Mouse (Mus musculus): ENCODE measurements at regions not wholly inside any gene's neighbourhood (a gene's known extent, or its start where the extent isn't known, plus 50 kb on each side); places are given as distances from the start of the nearest gene placed in this dataset.

DNA sequence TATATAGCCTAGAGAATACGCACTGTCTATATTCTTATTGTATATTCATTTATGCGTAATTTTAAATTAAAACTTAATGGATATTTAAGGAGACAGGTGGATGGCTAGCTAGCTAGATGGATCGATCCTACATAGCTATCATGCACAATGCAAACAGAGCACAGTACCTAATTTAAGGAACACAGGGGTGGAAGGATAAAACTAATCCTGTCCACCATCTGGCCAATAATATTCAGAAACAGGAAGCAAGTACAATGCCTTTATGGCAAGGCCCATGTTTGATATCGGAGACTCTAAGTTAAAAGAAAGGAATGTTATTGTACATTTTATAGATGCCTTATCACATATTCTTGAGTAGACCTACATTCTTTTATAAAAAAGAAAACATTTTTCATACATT is 396.4 kb downstream of the Med10 start:
- Histone ChIP-seq H3K27ac (replicated peaks; ENCODE audit: insufficient read depth, low read depth, low read length) (no peak overlapping the region), H3K4me1 (ENCODE audit: control insufficient read depth, insufficient read depth, low read length) (no peaks in the 10 kb centered on the region), H3K27me3 (ENCODE audit: control insufficient read depth, insufficient read depth, low read length) (no peaks in the 10 kb centered on the region), H3K9ac (ENCODE audit: low read depth, low read length) (no peak overlapping the region), H3K4me3 (ENCODE audit: insufficient read depth, low read depth, low read length) (no peak overlapping the region), H3K79me2 (ENCODE audit: control insufficient read depth, insufficient read depth, low read length) (no peaks in the 10 kb centered on the region), H3K36me3 (ENCODE audit: control insufficient read depth, insufficient read depth, low read length) (no peaks in the 10 kb centered on the region)
- 87% methylated on average over 4 of the region's 4 CpGs for WGBS
- DNase-seq (ENCODE audit: extremely low read depth, low read depth, low spot score) = no peak
- no peak for TF ChIP-seq CTCF (IDR thresholded peaks at IDR 0.05; ENCODE audit: low read depth, low read length)
- TF ChIP-seq POLR2A (IDR thresholded peaks at IDR 0.05; ENCODE audit: extremely low read depth, insufficient read depth, low read length) = no peak

DNA sequence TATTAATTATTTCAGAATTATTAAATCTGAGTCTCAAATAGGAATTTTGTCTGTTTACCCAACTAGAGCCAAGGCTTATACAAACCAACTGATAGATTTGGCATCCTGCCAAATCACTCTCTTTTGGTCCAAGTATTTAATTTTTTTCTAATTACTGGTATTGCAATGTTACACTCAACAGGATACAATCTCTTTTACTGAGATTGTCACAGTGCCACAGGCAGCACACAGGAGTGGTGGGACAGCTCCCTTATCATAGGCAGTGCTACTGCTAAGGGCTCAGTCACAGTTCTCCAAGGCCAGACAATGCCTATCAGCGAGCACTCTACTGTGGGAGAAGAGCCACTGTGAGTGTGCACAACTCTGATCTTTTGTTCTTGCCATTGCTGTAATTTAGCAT is 396.9 kb downstream of the Med10 start:
- no peaks in the 10 kb centered on the region for H3K36me3 ChIP-seq (ENCODE audit: control insufficient read depth, insufficient read depth, low read length)
- no peaks in the 10 kb centered on the region for H3K27me3 ChIP-seq (ENCODE audit: control insufficient read depth, insufficient read depth, low read length)
- WGBS = 68% methylated on average over 1 of the region's 1 CpGs
- TF ChIP-seq POLR2A (IDR thresholded peaks at IDR 0.05; ENCODE audit: extremely low read depth, insufficient read depth, low read length) = no peak
- no peaks in the 10 kb centered on the region for H3K79me2 ChIP-seq (ENCODE audit: control insufficient read depth, insufficient read depth, low read length)
- H3K9ac ChIP-seq (ENCODE audit: low read depth, low read length) = no peak overlapping the region
- no peaks in the 10 kb centered on the region for H3K4me1 ChIP-seq (ENCODE audit: control insufficient read depth, insufficient read depth, low read length)
- no peak for DNase-seq (ENCODE audit: extremely low read depth, low read depth, low spot score)
- no peak overlapping the region for H3K27ac ChIP-seq (replicated peaks; ENCODE audit: insufficient read depth, low read depth, low read length)
- H3K4me3 ChIP-seq (ENCODE audit: insufficient read depth, low read depth, low read length) = no peak overlapping the region

DNA sequence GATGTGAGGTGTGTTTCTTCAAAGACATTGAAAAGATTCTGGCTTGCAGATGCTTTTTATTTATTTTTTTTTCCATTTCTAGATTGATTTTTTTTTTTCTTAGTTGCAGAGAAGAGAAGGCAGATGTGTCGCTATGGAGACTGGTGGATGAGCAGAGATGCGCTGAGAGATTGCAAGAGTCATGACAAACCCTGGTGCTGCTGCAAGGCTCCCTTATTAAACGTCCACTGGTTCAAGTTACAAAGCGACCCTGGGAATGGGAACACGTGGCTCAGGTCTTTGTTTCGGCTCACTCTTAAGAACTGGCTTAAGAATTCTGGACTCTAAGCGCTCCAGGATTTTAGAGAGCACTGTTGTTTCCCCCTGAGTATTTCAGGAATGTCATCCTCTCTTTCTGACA is 403.1 kb downstream of the Med10 start:
- no peak for DNase-seq (ENCODE audit: extremely low read depth, low read depth, low spot score)
- no peak overlapping the region for H3K4me3 ChIP-seq (ENCODE audit: insufficient read depth, low read depth, low read length)
- H3K79me2 ChIP-seq (ENCODE audit: control insufficient read depth, insufficient read depth, low read length) = no peaks in the 10 kb centered on the region
- H3K9ac ChIP-seq (ENCODE audit: low read depth, low read length) = no peak overlapping the region
- no peaks in the 10 kb centered on the region for H3K36me3 ChIP-seq (ENCODE audit: control insufficient read depth, insufficient read depth, low read length)
- no peak overlapping the region for H3K27ac ChIP-seq (replicated peaks; ENCODE audit: insufficient read depth, low read depth, low read length)
- no peaks in the 10 kb centered on the region for H3K4me1 ChIP-seq (ENCODE audit: control insufficient read depth, insufficient read depth, low read length)
- no peaks in the 10 kb centered on the region for H3K27me3 ChIP-seq (ENCODE audit: control insufficient read depth, insufficient read depth, low read length)
- TF ChIP-seq POLR2A (IDR thresholded peaks at IDR 0.05; ENCODE audit: extremely low read depth, insufficient read depth, low read length) (no peak), CTCF (IDR thresholded peaks at IDR 0.05; ENCODE audit: low read depth, low read length) (no peak)
- WGBS = 65% methylated on average over 7 of the region's 7 CpGs

DNA sequence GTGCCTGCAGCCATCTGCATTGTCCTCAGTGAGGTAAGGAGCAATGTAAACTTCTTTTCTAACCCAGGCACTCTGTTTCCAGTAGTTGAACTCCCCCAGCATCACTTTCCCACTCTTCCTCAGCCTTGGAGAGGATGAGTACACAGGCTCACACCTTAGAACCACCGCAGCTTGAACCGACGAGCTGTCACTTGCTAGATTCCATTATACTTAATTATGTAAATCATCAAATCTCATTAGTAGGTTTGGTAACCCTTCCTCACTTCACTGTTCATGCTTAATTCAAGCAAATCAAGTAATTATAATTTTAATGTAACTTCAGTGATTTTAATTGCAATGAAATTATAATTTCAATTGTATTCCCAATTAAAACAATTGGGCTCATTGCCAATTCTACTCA is 408.0 kb downstream of the Med10 start:
- Histone ChIP-seq H3K9ac (ENCODE audit: low read depth, low read length) (no peak overlapping the region), H3K27ac (replicated peaks; ENCODE audit: insufficient read depth, low read depth, low read length) (no peak overlapping the region), H3K4me1 (ENCODE audit: control insufficient read depth, insufficient read depth, low read length) (no peaks in the 10 kb centered on the region), H3K4me3 (ENCODE audit: insufficient read depth, low read depth, low read length) (no peak overlapping the region), H3K79me2 (ENCODE audit: control insufficient read depth, insufficient read depth, low read length) (no peaks in the 10 kb centered on the region), H3K36me3 (ENCODE audit: control insufficient read depth, insufficient read depth, low read length) (no peaks in the 10 kb centered on the region), H3K27me3 (ENCODE audit: control insufficient read depth, insufficient read depth, low read length) (no peaks in the 10 kb centered on the region)
- 48% methylated on average over 3 of the region's 3 CpGs for WGBS
- no peak for TF ChIP-seq CTCF (IDR thresholded peaks at IDR 0.05; ENCODE audit: low read depth, low read length)
- no peak for DNase-seq (ENCODE audit: extremely low read depth, low read depth, low spot score)

DNA sequence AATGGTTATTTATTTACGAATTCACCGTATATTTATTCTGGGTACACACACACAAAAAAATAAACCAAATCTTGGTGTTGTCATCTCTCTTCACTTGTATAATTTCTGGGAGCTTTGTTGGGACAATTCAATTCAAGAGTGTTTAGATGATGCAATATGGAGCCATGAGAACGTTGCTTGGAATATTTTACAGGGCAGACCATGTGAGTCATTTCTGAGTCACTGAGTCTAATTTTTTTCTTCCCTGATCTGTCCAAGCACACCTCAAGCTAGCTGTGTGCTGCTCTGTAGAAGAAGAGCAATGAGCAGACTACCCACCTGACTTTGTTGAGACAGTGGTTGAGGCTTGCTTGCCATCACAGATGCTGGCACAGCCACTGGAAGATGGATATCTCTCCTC is 410.8 kb downstream of the Med10 start:
- WGBS = 79% methylated on average over 3 of the region's 3 CpGs
- TF ChIP-seq CTCF (IDR thresholded peaks at IDR 0.05; ENCODE audit: low read depth, low read length) (no peak), POLR2A (IDR thresholded peaks at IDR 0.05; ENCODE audit: extremely low read depth, insufficient read depth, low read length) (no peak)
- H3K4me3 ChIP-seq (ENCODE audit: insufficient read depth, low read depth, low read length) = no peak overlapping the region

DNA sequence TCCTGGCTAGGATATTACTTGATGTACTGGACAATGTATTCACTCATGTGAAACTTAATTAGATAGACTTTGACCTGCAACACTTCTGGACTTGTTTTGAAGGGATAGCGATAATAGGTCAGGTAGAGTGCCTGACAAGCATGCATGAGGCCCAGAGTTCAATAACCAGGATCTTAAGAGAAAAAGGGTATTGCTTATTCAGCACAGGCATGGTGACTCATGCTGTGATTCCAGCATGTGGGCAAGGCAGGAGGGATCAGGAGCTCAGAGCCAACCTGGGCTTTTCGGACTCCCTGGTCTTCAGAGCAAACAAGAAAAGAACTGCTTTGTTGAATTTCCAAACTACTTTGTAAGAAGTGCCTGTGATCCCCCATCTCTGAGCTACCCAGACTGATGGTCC is 411.4 kb downstream of the Med10 start:
- WGBS = 85% methylated on average over 2 of the region's 2 CpGs
- no peak for DNase-seq (ENCODE audit: extremely low read depth, low read depth, low spot score)
- H3K79me2 ChIP-seq (ENCODE audit: control insufficient read depth, insufficient read depth, low read length) = no peaks in the 10 kb centered on the region
- no peaks in the 10 kb centered on the region for H3K27me3 ChIP-seq (ENCODE audit: control insufficient read depth, insufficient read depth, low read length)
- no peak overlapping the region for H3K4me3 ChIP-seq (ENCODE audit: insufficient read depth, low read depth, low read length)
- no peaks in the 10 kb centered on the region for H3K4me1 ChIP-seq (ENCODE audit: control insufficient read depth, insufficient read depth, low read length)
- H3K36me3 ChIP-seq (ENCODE audit: control insufficient read depth, insufficient read depth, low read length) = no peaks in the 10 kb centered on the region
- H3K27ac ChIP-seq (replicated peaks; ENCODE audit: insufficient read depth, low read depth, low read length) = no peak overlapping the region
- TF ChIP-seq CTCF (IDR thresholded peaks at IDR 0.05; ENCODE audit: low read depth, low read length) (no peak), POLR2A (IDR thresholded peaks at IDR 0.05; ENCODE audit: extremely low read depth, insufficient read depth, low read length) (no peak)
- no peak overlapping the region for H3K9ac ChIP-seq (ENCODE audit: low read depth, low read length)

More for the DNA sequence above, 410.8 kb downstream of the Med10 start:
- no peak for DNase-seq (ENCODE audit: extremely low read depth, low read depth, low spot score)
- no peak overlapping the region for H3K27ac ChIP-seq (replicated peaks; ENCODE audit: insufficient read depth, low read depth, low read length)
- H3K79me2 ChIP-seq (ENCODE audit: control insufficient read depth, insufficient read depth, low read length) = no peaks in the 10 kb centered on the region
- H3K36me3 ChIP-seq (ENCODE audit: control insufficient read depth, insufficient read depth, low read length) = no peaks in the 10 kb centered on the region
- no peaks in the 10 kb centered on the region for H3K27me3 ChIP-seq (ENCODE audit: control insufficient read depth, insufficient read depth, low read length)
- H3K4me1 ChIP-seq (ENCODE audit: control insufficient read depth, insufficient read depth, low read length) = no peaks in the 10 kb centered on the region
- H3K9ac ChIP-seq (ENCODE audit: low read depth, low read length) = no peak overlapping the region

Data from liver, adult 2 months (tissue).